13 mouse cellular contexts compared by ENCODE assay signal in genomic region chr10:121972249-121972892, GRCm38 (mm10).
DNase-seq lines count a peak whose midpoint lies in the region; ATAC-seq lines count a peak whose summit lies in the region.
"Had no signal": no experiment of that assay in that cellular context is flagged by ENCODE, and none has a peak within 500 bp of the region (broad histone marks: within the 10 kb centered on the region; RNA-seq: fewer than 3 reads in every experiment).

No protein-coding gene starts in this region.

- H3K27me3 ChIP-seq in hindbrain, embryonic 13.5 days: no peaks in the 10 kb centered on the region
- no peaks in the 10 kb centered on the region for H3K27me3 ChIP-seq in hindbrain, embryonic 11.5 days (ENCODE audit: control insufficient read depth, insufficient read depth, low read length)
- H3K27me3 ChIP-seq in intestine, embryonic 14.5 days (replicated peaks; ENCODE audit: control insufficient read depth, insufficient read depth, low read length): no peaks in the 10 kb centered on the region
- H3K27me3 ChIP-seq: embryonic facial prominence, embryonic 13.5 days had no signal

- H3K9me3 ChIP-seq in hindbrain, embryonic 13.5 days: no peaks in the 10 kb centered on the region
- H3K9me3 ChIP-seq in hindbrain, embryonic 11.5 days (ENCODE audit: control insufficient read depth, low read length): no peaks in the 10 kb centered on the region
- H3K9me3 ChIP-seq in intestine, embryonic 14.5 days (ENCODE audit: control insufficient read depth, low read length): no peaks in the 10 kb centered on the region
- H3K9me3 ChIP-seq: embryonic facial prominence, embryonic 13.5 days had no signal

- H3K27ac ChIP-seq in hindbrain, embryonic 13.5 days: 0 out of 2 replicates have a peak overlapping the region, but pooled peaks have one; percentile 15
- no peak overlapping the region for H3K27ac ChIP-seq in hindbrain, embryonic 11.5 days (ENCODE audit: low read depth, low read length)
- no peak overlapping the region for H3K27ac ChIP-seq in intestine, embryonic 14.5 days (ENCODE audit: low read depth)
- H3K27ac ChIP-seq: embryonic facial prominence, embryonic 13.5 days had no signal

- no peak overlapping the region for H3K4me2 ChIP-seq in hindbrain, embryonic 13.5 days
- no peak overlapping the region for H3K4me2 ChIP-seq in hindbrain, embryonic 11.5 days (replicated peaks; ENCODE audit: low read depth, low read length)
- H3K4me2 ChIP-seq in intestine, embryonic 14.5 days (ENCODE audit: low read length): no peak overlapping the region
- H3K4me2 ChIP-seq: embryonic facial prominence, embryonic 13.5 days; liver, embryonic 11.5 days had no signal

- DNase-seq in hindbrain, embryonic 11.5 days (ENCODE audit: low spot score): no peak
- DNase-seq in intestine, embryonic 14.5 days (ENCODE audit: low spot score): no peak
- DNase-seq in lung, postnatal 36 days: peak; percentile 40
- DNase-seq in left cerebral cortex, adult 9 months (ENCODE audit: low spot score in 2 of 2): no peak
- no peak for DNase-seq in gastrocnemius, adult 8-10 months (ENCODE audit: low spot score in 2 of 2)
- DNase-seq: cerebellum, adult 11 months; kidney, postnatal 10 days; layer of hippocampus, postnatal 36 days; thymus, postnatal 4 days had no signal

- H3K9ac ChIP-seq in hindbrain, embryonic 13.5 days: no peak overlapping the region
- H3K9ac ChIP-seq in hindbrain, embryonic 11.5 days (ENCODE audit: low read depth, low read length): no peak overlapping the region
- H3K9ac ChIP-seq in intestine, embryonic 14.5 days (ENCODE audit: low read length): no peak overlapping the region
- H3K9ac ChIP-seq: embryonic facial prominence, embryonic 13.5 days had no signal

- WGBS in hindbrain, embryonic 13.5 days: 86% methylated on average over 10 of the region's 10 CpGs
- 90% methylated on average over 10 of the region's 10 CpGs for WGBS in hindbrain, embryonic 11.5 days
- WGBS in intestine, embryonic 14.5 days: 72% methylated on average over 10 of the region's 10 CpGs

- no peak for ATAC-seq in hindbrain, embryonic 13.5 days (ENCODE audit: low FRiP score)
- ATAC-seq in hindbrain, embryonic 11.5 days (ENCODE audit: low FRiP score): no peak
- ATAC-seq in common myeloid progenitor, adult 5-6 weeks (replicated peaks; ENCODE audit: low read depth, poor library complexity, severe bottlenecking): peak; percentile 72
- ATAC-seq in intestine, embryonic 14.5 days (replicated peaks; ENCODE audit: low FRiP score, low TSS enrichment, low read depth): peak; percentile 51; the same call in 1 of the 2 replicates

- no peak overlapping the region for H3K4me3 ChIP-seq in hindbrain, embryonic 13.5 days
- no peak overlapping the region for H3K4me3 ChIP-seq in hindbrain, embryonic 11.5 days (ENCODE audit: low read depth, low read length)
- H3K4me3 ChIP-seq in intestine, embryonic 14.5 days (ENCODE audit: low read depth, low read length): no peak overlapping the region
- H3K4me3 ChIP-seq: embryonic facial prominence, embryonic 13.5 days had no signal

- peaks cover 76% of the 10 kb centered on the region for H3K4me1 ChIP-seq in hindbrain, embryonic 13.5 days (replicated peaks)
- H3K4me1 ChIP-seq in hindbrain, embryonic 11.5 days (replicated peaks; ENCODE audit: control insufficient read depth, insufficient read depth, low read length): 0 out of 2 replicates have a peak, but pooled peaks cover 3% of the 10 kb centered on the region
- H3K4me1 ChIP-seq in intestine, embryonic 14.5 days (replicated peaks; ENCODE audit: control insufficient read depth, insufficient read depth, low read length): peaks cover 24% of the 10 kb centered on the region

- H3K36me3 ChIP-seq in hindbrain, embryonic 13.5 days: no peaks in the 10 kb centered on the region
- no peaks in the 10 kb centered on the region for H3K36me3 ChIP-seq in hindbrain, embryonic 11.5 days (ENCODE audit: control insufficient read depth, insufficient read depth, low read length)
- no peaks in the 10 kb centered on the region for H3K36me3 ChIP-seq in intestine, embryonic 14.5 days (ENCODE audit: control insufficient read depth, insufficient read depth, low read length)
- H3K36me3 ChIP-seq: embryonic facial prominence, embryonic 13.5 days had no signal

Comparison
In these comparisons a context has a peak if more than half of its experiments do, and no peak if none do; other contexts are left out.
1. ATAC-seq: peak in common myeloid progenitor, adult 5-6 weeks (single experiment) and intestine, embryonic 14.5 days (single experiment); none in hindbrain, embryonic 13.5 days (single experiment) and hindbrain, embryonic 11.5 days (single experiment).